Mouse (Mus musculus) lung, embryonic 16.5 days (tissue): ENCODE results near the gene Tmem106b. TPM values are rescaled to one million over a fixed set of nuclear protein-coding genes. Genes with fewer than 3 reads are reported as not detected.
A peak's percentile ranks its signal among the peaks of the same experiment; 100 is the strongest.

ENCODE experiments used
- ATAC-seq: fragments of 200-750 bp; cut with Nextera tagmentation; 2 replicates; pipeline ENCODE4 v1.8.0; 2017; ENCODE audit warnings: low read depth, mild to moderate bottlenecking, moderate library complexity
- H3K27ac ChIP-seq: fragments of 300-500 bp; sonication (generic); 2 replicates; pipeline ENCODE4 v1.5.1; 2014; ENCODE audit warnings: mild to moderate bottlenecking, control low read depth, low read length
- H3K27me3 ChIP-seq: fragments of 300-500 bp; sonication (generic); 2 replicates; pipeline ENCODE4 v1.6.1; 2014; ENCODE audit warnings: low read depth, low read length, mixed read lengths; ENCODE audit not compliant: control insufficient read depth, insufficient read depth
- H3K36me3 ChIP-seq: fragments of 300-500 bp; sonication (generic); 2 replicates; pipeline ENCODE4 v1.6.1; 2014; ENCODE audit warnings: low read length; ENCODE audit not compliant: control insufficient read depth, insufficient read depth
- H3K4me1 ChIP-seq: fragments of 300-500 bp; sonication (generic); replicated peaks from 2 replicates; pipeline ENCODE4 v1.6.1; 2014; ENCODE audit warnings: low read length, mixed read lengths; ENCODE audit not compliant: control insufficient read depth, insufficient read depth
- H3K4me2 ChIP-seq: fragments of 300-500 bp; sonication (generic); 2 replicates; pipeline ENCODE4 v1.6.1; 2014; ENCODE audit warnings: low read depth, low read length, control low read depth
- H3K4me3 ChIP-seq: fragments of 300-500 bp; sonication (generic); 2 replicates; pipeline ENCODE4 v1.5.1; 2014; ENCODE audit warnings: mild to moderate bottlenecking, low read length, control low read depth
- H3K9ac ChIP-seq: fragments of 300-500 bp; sonication (generic); 2 replicates; pipeline ENCODE4 v1.6.1; 2014; ENCODE audit warnings: low read length, control low read depth
- H3K9me3 ChIP-seq: fragments of 300-500 bp; sonication (generic); 2 replicates; pipeline ENCODE4 v1.6.1; 2016; ENCODE audit warnings: low read length; ENCODE audit not compliant: control insufficient read depth
- WGBS: fragments of 180-500 bp; shearing (Covaris S2); extraction: QIAGEN DNeasy Blood & Tissue Kit; methylation state at CpG from one replicate; pipeline ENCODE4 v1.1.7; 2014; 5-methylcytosine and 5-hydroxymethylcytosine counted together
- polyA plus RNA-seq: library from polyadenylated mRNA; unstranded; fragments of >200 nt; fragmentation: Nextera tagmentation; extraction: Ambion mirVana; gene quantifications from 2 replicates; pipeline ENCODE4 v1.2.1, GENCODE M21; 2015

The Tmem106b gene
- polyA plus RNA-seq, result 36.1 and 39.0 TPM in 2 replicates

GRCm38 (mm10) chr6:13069302-13070146 lies at the start of gene Tmem106b:
Gene Tmem106b (plus strand): TSS chr6:13069759.
- H3K27ac ChIP-seq, result peak within 1 kb of the TSS; percentile 66
- H3K36me3 ChIP-seq, result peaks cover 9% of the 10 kb centered on the region
- H3K4me1 ChIP-seq, result peaks cover 4% of the 10 kb centered on the region
- peak; percentile 100 for ATAC-seq
- WGBS, result 2% methylated on average over 61 of the region's 61 CpGs
- peak within 1 kb of the TSS; percentile 95 for H3K9ac ChIP-seq
- no peaks in the 10 kb centered on the region for H3K9me3 ChIP-seq
- peak within 1 kb of the TSS; percentile 68 for H3K4me2 ChIP-seq
- H3K4me3 ChIP-seq, result peak within 1 kb of the TSS; percentile 88
- no peaks in the 10 kb centered on the region for H3K27me3 ChIP-seq

GRCm38 (mm10) chr6:13021245-13022100 lies 48.1 kb upstream of the Tmem106b start:
- Histone ChIP-seq H3K36me3 (no peaks in the 10 kb centered on the region), H3K4me1 (no peaks in the 10 kb centered on the region), H3K9me3 (no peaks in the 10 kb centered on the region), H3K4me3 (no peak overlapping the region), H3K27ac (no peak overlapping the region), H3K27me3 (no peaks in the 10 kb centered on the region), H3K9ac (no peak overlapping the region), H3K4me2 (no peak overlapping the region)
- 20% methylated on average over 5 of the region's 5 CpGs for WGBS
- ATAC-seq, result no peak

- H3K4me2 ChIP-seq, result no peak overlapping the region
- no peaks in the 10 kb centered on the region for H3K4me1 ChIP-seq
- H3K27me3 ChIP-seq, result no peaks in the 10 kb centered on the region
- no peak overlapping the region for H3K9ac ChIP-seq
- no peaks in the 10 kb centered on the region for H3K36me3 ChIP-seq
- no peak overlapping the region for H3K4me3 ChIP-seq
- ATAC-seq, result no peak
- H3K27ac ChIP-seq, result no peak overlapping the region
- H3K9me3 ChIP-seq, result no peaks in the 10 kb centered on the region
Observed at GRCm38 (mm10) chr6:13030558-13030957, 39.0 kb upstream of the Tmem106b start.

GRCm38 (mm10) chr6:13030961-13031360 lies 38.6 kb upstream of the Tmem106b start:
- H3K9me3 ChIP-seq, result no peaks in the 10 kb centered on the region
- H3K27me3 ChIP-seq, result no peaks in the 10 kb centered on the region
- H3K36me3 ChIP-seq, result no peaks in the 10 kb centered on the region
- WGBS, result 50% methylated on average over 1 of the region's 1 CpGs
- ATAC-seq, result no peak
- H3K4me2 ChIP-seq, result no peak overlapping the region
- H3K4me3 ChIP-seq, result no peak overlapping the region
- H3K4me1 ChIP-seq, result no peaks in the 10 kb centered on the region
- no peak overlapping the region for H3K9ac ChIP-seq
- H3K27ac ChIP-seq, result no peak overlapping the region

GRCm38 (mm10) chr6:13052408-13053200 lies 17.0 kb upstream of the Tmem106b start:
- H3K27ac ChIP-seq, result peak overlapping the region; percentile 49; the same call in 1 of the 2 replicates
- peak; percentile 78 for ATAC-seq

GRCm38 (mm10) chr6:13061276-13062039 lies 8.1 kb upstream of the Tmem106b start:
- Histone ChIP-seq H3K4me1 (no peaks in the 10 kb centered on the region), H3K4me3 (no peak overlapping the region), H3K27me3 (no peaks in the 10 kb centered on the region), H3K9ac (no peak overlapping the region), H3K36me3 (no peaks in the 10 kb centered on the region), H3K27ac (no peak overlapping the region), H3K9me3 (no peaks in the 10 kb centered on the region), H3K4me2 (no peak overlapping the region)
- ATAC-seq, result no peak

More at GRCm38 (mm10) chr6:13052408-13053200, 17.0 kb upstream of the Tmem106b start:
- H3K36me3 ChIP-seq, result no peaks in the 10 kb centered on the region
- H3K4me1 ChIP-seq, result no peaks in the 10 kb centered on the region
- no peaks in the 10 kb centered on the region for H3K27me3 ChIP-seq
- H3K9ac ChIP-seq, result no peak overlapping the region
- H3K9me3 ChIP-seq, result no peaks in the 10 kb centered on the region
- WGBS, result 53% methylated on average over 4 of the region's 4 CpGs
- H3K4me3 ChIP-seq, result no peak overlapping the region
- H3K4me2 ChIP-seq, result no peak overlapping the region

GRCm38 (mm10) chr6:13062063-13062462 lies 7.5 kb upstream of the Tmem106b start:
- Histone ChIP-seq H3K9ac (no peak overlapping the region), H3K4me3 (no peak overlapping the region), H3K9me3 (no peaks in the 10 kb centered on the region), H3K27ac (no peak overlapping the region), H3K36me3 (no peaks in the 10 kb centered on the region), H3K4me1 (no peaks in the 10 kb centered on the region), H3K27me3 (no peaks in the 10 kb centered on the region), H3K4me2 (no peak overlapping the region)
- no peak for ATAC-seq
- 65% methylated on average over 4 of the region's 4 CpGs for WGBS

GRCm38 (mm10) chr6:13062691-13063255 lies 6.8 kb upstream of the Tmem106b start:
- Histone ChIP-seq H3K27me3 (no peaks in the 10 kb centered on the region), H3K9ac (no peak overlapping the region), H3K4me1 (no peaks in the 10 kb centered on the region), H3K9me3 (no peaks in the 10 kb centered on the region), H3K27ac (no peak overlapping the region), H3K36me3 (no peaks in the 10 kb centered on the region), H3K4me3 (no peak overlapping the region), H3K4me2 (no peak overlapping the region)
- ATAC-seq, result no peak
- WGBS, result 55% methylated on average over 2 of the region's 2 CpGs
